Mouse (Mus musculus) bone marrow, adult 2 months (tissue): ENCODE data around the gene 9130213A22Rik. TPM values are rescaled to one million over a fixed set of nuclear protein-coding genes. Genes with fewer than 3 reads are reported as not detected.

Source experiments
- H3K27ac ChIP-seq: fragments of 200-500 bp; 2 replicates; pipeline ENCODE4 v1.5.1; 2012; ENCODE audit warnings: low read depth, mild to moderate bottlenecking, control low read depth, inconsistent platforms, low read length; ENCODE audit not compliant: control insufficient read depth, poor library complexity, insufficient read depth
- H3K4me1 ChIP-seq: fragments of 200-500 bp; 2 replicates; pipeline ENCODE4 v1.6.1; 2011; ENCODE audit warnings: low read length; ENCODE audit not compliant: control insufficient read depth, insufficient read depth
- H3K4me3 ChIP-seq: fragments of 200-500 bp; replicated peaks from 2 replicates; pipeline ENCODE3; 2011; ENCODE audit warnings: mild to moderate bottlenecking, low read depth, low read length, control low read depth; ENCODE audit not compliant: control insufficient read depth
- CTCF ChIP-seq: fragments of 200-500 bp; IDR thresholded peaks from 2 replicates; pipeline ENCODE4 v1.5.1; 2011; ENCODE audit warnings: low read length, control low read depth; ENCODE audit not compliant: control insufficient read depth, insufficient read depth
- POLR2A ChIP-seq: fragments of 200-500 bp; IDR thresholded peaks from 2 replicates; pipeline ENCODE4 v1.6.1; 2011; ENCODE audit warnings: low read depth, mild to moderate bottlenecking, control low read depth, low read length, borderline replicate concordance; ENCODE audit not compliant: control insufficient read depth
- WGBS: fragments of 180-500 bp; shearing (Covaris S2); methylation state at CpG from one replicate; pipeline ENCODE4 v1.1.7; 2018; 5-methylcytosine and 5-hydroxymethylcytosine counted together
- polyA plus RNA-seq: library from polyadenylated mRNA; stranded (reverse); fragments of >200 nt; gene quantifications from 2 replicates; pipeline ENCODE4 v1.2.4, GENCODE M21; 2011; ENCODE audit warnings: low replicate concordance; ENCODE audit not compliant: missing spikeins, insufficient read depth, insufficient read length

Gene 9130213A22Rik
- polyA plus RNA-seq, 1 experiment, result not detected

DNA sequence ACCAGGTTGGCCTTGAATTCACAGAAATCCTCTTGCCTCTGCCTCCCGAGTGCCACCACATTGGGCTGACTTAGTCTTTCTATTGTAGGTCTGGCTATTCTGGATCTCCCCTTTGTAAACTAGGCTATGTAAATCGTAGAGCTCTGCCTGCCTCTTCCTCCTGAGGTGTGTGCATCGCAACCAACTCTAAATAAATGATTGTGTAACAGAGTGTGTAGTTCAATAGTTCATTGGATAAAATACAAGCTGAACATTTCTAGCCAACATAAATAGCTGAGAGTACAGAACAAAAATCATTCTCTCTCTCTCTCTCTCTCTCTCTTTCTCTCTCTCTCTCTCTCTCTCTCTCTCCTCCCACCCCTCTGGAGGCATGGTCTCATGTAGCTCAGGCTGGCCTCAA, 7.8 kb downstream of the 9130213A22Rik start:
- WGBS, result 75% methylated on average over 3 of the region's 3 CpGs
- Histone ChIP-seq H3K27ac (no peak overlapping the region), H3K4me1 (no peaks in the 10 kb centered on the region), H3K4me3 (no peak overlapping the region)
- TF ChIP-seq POLR2A (no peak), CTCF (no peak)

DNA sequence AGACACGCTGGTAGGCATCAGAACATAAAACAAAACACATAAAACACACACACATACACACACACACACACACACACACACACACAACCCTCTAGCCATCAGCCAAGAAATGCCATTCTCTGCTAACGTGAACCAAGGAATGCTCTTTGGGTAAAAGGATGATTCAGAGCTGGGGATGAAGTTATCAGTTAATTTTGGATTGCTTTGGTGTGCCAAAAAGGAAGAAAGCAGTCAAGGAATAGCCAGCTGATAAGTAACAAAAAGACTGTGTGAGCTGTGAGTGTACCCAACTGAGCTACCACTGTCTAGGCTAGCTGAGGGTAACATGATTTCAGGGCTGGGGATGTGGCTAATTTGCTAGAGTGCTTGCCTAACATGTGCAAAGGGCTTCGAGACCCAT, 8.4 kb downstream of the 9130213A22Rik start:
- 63% methylated on average over 3 of the region's 3 CpGs for whole genome bisulfite sequencing
- no peaks in the 10 kb centered on the region for H3K4me1 ChIP-seq
- TF ChIP-seq CTCF (no peak), POLR2A (no peak)
- no peak overlapping the region for H3K4me3 ChIP-seq
- no peak overlapping the region for H3K27ac ChIP-seq

DNA sequence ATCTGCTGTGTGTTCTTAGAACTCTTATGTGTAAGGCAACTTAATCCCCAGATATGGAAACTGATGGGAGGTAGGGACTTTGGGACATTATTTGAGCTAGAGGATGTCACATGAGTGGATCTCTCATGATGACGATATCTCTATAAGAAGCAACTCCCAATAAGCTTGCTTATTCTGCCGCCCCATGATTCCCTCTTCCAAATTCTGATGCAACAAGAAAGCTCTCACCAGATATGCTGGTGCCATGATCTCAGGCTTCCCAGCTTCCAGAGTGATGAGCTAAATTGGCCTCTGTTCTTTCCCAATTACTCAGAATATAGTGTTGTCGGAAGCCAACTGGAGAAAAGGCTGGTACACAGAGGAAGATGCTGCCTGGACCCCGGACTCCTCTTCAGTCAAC, 10.5 kb downstream of the 9130213A22Rik start:
- WGBS, result 72% methylated on average over 4 of the region's 4 CpGs
- Histone ChIP-seq H3K4me3 (no peak overlapping the region), H3K27ac (no peak overlapping the region), H3K4me1 (no peaks in the 10 kb centered on the region)
- no peak for TF ChIP-seq POLR2A
- no peak for TF ChIP-seq CTCF

DNA sequence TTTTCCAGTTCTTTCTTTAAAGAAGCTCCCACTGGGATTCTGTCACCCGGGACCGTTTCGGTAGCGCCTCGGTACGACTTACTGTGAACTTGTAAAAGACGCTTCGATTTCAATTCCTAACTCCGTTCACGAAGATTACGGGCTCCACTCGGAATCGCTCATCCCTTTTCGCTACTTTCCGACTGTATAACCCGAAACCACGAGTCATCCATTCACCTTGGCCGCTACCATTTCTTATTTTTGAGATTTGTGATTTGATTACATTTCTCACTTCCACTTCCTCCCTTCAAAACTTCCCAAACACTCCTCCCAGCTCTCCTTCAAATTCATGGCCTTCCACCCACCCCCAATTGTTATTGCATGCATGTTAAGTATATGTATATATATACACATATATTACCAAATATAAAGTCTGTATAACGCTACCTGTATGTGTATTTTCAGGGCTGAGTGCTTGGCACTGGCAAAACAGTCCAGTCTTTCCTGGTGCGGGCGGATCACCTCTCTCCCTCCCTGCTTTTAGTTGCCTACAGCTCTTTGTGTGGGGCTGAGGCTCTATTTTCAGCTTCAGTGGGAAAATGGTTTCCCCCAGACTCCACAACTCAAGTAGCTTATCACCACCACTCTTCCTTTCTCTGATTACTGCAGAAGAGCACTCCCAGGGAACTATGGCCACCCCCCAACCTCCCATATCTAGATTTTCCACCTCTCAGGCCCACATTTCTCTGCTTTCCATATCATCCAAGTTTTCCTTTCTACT, 11.2 kb downstream of the 9130213A22Rik start:
- 14% methylated on average over 21 of the region's 21 CpGs for WGBS
- H3K4me1 ChIP-seq, result no peaks in the 10 kb centered on the region
- no peak for TF ChIP-seq CTCF
- no peak for TF ChIP-seq POLR2A
- H3K27ac ChIP-seq, result no peak overlapping the region
- peak overlapping the region; percentile 18 for H3K4me3 ChIP-seq

DNA sequence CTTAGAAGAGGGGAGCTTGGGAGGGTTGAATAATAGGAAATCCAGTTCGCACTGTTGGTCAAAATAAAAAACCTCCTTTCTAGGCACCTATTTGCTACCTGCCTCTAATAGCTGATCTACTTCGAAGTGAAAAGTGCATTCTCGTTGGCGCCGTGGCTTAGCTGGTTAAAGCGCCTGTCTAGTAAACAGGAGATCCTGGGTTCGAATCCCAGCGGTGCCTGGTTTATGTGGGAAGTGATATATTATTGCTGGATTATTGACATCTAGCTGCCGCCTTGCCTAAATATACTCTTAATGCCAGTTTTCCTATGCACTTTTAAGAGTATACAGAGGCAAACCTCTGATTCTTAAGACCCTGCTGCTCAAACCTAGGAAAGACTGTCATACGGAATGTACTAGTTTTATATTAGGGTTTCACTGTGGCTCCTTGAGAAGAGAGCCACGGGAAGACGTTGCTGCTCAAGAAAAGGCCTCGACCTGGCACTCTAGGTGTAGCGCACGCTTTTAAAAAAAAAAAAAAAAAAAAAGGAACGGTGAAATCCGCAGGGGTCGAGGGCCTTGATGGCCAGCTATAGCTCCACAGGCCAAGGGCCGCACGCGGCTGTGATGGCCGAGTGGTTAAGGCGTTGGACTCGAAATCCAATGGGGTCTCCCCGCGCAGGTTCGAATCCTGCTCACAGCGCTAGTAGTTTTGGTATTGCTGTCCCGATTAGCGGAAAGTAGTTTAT, 11.9 kb downstream of the 9130213A22Rik start:
- no peaks in the 10 kb centered on the region for H3K4me1 ChIP-seq
- TF ChIP-seq CTCF (no peak), POLR2A (0 out of 2 replicates have a peak, but pooled peaks have one; percentile 31)
- WGBS, result 2% methylated on average over 30 of the region's 30 CpGs

DNA sequence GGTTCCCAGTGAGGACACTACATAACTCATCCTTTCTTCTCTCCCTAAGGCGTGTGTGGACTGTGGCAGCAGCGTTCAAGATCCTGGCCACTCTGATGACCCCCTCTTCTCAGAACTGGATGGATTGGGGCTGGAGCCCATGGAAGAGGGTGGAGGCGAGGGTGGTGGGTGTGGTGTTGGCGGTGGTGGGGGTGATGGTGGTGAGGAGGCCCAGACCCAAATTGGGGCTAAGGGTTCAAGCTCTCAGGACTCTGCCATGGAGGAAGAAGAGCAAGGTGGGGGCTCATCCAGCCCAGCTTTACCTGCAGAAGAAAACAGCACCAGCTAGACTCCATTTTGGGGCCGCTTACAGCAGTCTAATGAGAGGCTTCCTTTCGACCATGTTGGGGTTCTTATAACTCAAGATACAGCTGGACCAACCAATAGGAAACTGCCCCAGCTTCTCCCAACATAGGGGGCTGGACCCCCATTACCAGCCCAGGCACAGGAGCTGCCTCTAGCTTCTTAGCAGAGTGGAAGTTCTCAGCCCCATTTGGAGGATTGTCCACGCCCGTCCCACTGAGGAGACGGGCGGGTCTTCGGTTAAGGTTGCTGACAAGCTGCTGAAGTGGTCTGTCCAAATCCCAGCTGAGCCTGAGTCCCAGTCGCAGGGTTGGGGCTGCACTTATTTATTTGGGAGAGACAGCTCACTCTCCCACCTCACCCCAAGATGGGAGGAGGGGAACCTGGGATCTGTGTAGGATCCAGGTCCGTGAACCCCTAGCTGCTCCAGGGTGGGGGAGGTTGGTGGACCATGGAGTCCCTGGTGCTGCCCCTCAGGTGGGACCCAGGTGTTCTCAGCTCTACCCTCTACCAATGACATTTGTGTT, 13.1 kb downstream of the 9130213A22Rik start:
- Histone ChIP-seq H3K27ac (no peak overlapping the region), H3K4me3 (no peak overlapping the region), H3K4me1 (no peaks in the 10 kb centered on the region)
- TF ChIP-seq CTCF (no peak), POLR2A (no peak)
- WGBS, result 90% methylated on average over 13 of the region's 13 CpGs

More for the DNA sequence above, 11.9 kb downstream of the 9130213A22Rik start:
- Histone ChIP-seq H3K4me3 (peak overlapping the region; percentile 2), H3K27ac (no peak overlapping the region)

DNA sequence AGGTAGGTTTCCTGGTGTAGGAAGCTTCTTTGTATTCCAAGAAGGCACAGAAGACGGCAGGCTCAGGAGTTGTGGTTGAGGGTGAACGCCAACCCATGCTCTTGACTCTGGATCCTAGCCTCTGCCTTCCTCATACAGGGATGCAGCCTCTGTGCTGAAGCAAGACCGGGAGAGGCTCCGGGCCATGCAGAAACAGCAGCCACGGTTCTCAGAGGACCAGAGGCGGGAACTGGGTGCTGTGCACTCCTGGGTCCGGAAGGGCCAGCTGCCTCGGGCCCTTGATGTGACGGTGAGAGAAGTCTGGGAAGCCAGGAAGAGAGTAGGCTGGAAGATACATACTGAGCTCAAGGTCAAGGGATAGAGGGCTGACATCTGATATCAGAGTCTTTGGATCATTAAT, 14.2 kb downstream of the 9130213A22Rik start:
- no peak overlapping the region for H3K4me3 ChIP-seq
- no peaks in the 10 kb centered on the region for H3K4me1 ChIP-seq
- 89% methylated on average over 9 of the region's 9 CpGs for WGBS
- H3K27ac ChIP-seq, result no peak overlapping the region
- TF ChIP-seq CTCF, result no peak

DNA sequence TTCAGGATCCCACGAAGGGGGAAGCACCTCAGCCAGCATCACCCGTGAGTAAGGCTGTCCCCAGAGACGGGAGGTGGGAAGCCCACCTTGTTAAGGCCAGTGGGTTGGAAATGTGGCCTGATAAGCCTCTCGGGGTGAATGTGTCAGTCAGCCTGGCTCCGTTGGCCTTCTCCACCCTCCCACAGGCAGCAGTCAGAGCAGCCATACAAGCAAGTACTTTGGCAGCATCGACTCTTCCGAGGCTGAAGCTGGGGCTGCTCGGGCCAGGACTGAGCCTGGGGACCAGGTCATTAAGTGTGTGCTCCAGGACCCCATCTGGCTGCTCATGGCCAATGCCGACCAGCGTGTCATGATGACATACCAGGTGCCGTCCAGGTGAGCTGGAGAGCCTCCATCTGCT, 14.7 kb downstream of the 9130213A22Rik start:
- no peak for TF ChIP-seq POLR2A
- TF ChIP-seq CTCF, result no peak
- Histone ChIP-seq H3K27ac (no peak overlapping the region), H3K4me1 (no peaks in the 10 kb centered on the region), H3K4me3 (no peak overlapping the region)
- WGBS, result 86% methylated on average over 11 of the region's 11 CpGs
